Mouse (Mus musculus) midbrain, embryonic 10.5 days (tissue): Measurements from ENCODE around the gene Gprin2. TPM values are rescaled to one million over a fixed set of nuclear protein-coding genes. Genes with fewer than 3 reads are reported as not detected.

Source experiments
- DNase-seq: peaks from one replicate; pipeline ENCODE4 v3.0.0-alpha.2; 2017; ENCODE audit warnings: low spot score
- H3K27ac ChIP-seq: fragments of 300-500 bp; sonication (generic); replicated peaks from 2 replicates; pipeline ENCODE4 v1.5.1; 2016; ENCODE audit warnings: mild to moderate bottlenecking
- H3K27me3 ChIP-seq: fragments of 300-500 bp; sonication (generic); 2 replicates; pipeline ENCODE4 v1.6.1; 2016; ENCODE audit warnings: low read depth, mild to moderate bottlenecking; ENCODE audit not compliant: poor library complexity, severe bottlenecking
- H3K36me3 ChIP-seq: fragments of 300-500 bp; sonication (generic); 2 replicates; pipeline ENCODE4 v1.6.1; 2016; ENCODE audit warnings: mild to moderate bottlenecking, moderate library complexity
- H3K4me1 ChIP-seq: fragments of 300-500 bp; sonication (generic); 2 replicates; pipeline ENCODE4 v1.6.1; 2016
- H3K4me3 ChIP-seq: fragments of 300-500 bp; sonication (generic); 2 replicates; pipeline ENCODE4 v1.5.1; 2016; ENCODE audit warnings: mild to moderate bottlenecking, moderate library complexity
- H3K9me3 ChIP-seq: fragments of 300-500 bp; sonication (generic); replicated peaks from 2 replicates; pipeline ENCODE4 v1.6.1; 2016; ENCODE audit warnings: mild to moderate bottlenecking
- WGBS: fragments of 180-500 bp; shearing (Covaris S2); methylation state at CpG from one replicate; pipeline ENCODE4 v1.1.7; 2016; 5-methylcytosine and 5-hydroxymethylcytosine counted together
- polyA plus RNA-seq: library from polyadenylated mRNA; unstranded; fragments of >200 nt; fragmentation: Nextera tagmentation; extraction: Ambion mirVana; gene quantifications from 2 replicates; pipeline ENCODE4 v1.2.1, GENCODE M21; 2016

Gene Gprin2
- polyA plus RNA-seq, 1 experiment from 2014 or later, result 0.35 TPM

DNA sequence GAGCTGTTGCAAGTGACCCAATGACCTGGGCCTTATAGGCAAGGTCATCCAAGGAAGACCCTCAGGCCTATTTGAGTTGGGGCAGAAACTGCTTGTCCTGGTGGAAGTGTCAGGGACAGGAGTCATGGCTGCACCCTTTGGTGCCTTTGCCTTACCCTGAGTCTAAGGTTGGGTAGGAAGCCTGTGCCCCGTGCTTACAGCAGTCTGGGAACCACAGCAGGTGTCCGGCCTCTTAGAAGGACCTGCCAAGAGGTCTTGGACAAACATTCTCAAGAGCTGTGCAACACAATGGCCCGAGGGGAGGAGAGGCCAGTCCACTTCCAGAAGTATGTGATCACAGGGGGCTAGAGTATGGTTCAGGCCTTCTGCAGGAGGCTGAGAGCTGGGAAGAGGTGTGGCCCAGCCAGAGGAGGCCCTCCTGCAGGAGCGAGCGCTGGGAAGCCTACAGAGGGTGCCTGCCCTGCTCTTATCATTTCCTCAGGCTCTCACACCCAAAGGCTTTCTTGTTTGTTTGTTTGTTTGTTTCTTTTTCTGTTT is 22.0 kb upstream of the Gprin2 start:
- Histone ChIP-seq H3K9me3 (no peaks in the 10 kb centered on the region), H3K27ac (no peak overlapping the region), H3K27me3 (peaks cover 36% of the 10 kb centered on the region), H3K4me3 (no peak overlapping the region), H3K4me1 (peaks cover 7% of the 10 kb centered on the region), H3K36me3 (no peaks in the 10 kb centered on the region)
- 71% methylated on average over 5 of the region's 5 CpGs for WGBS
- DNase-seq, result no peak

DNA sequence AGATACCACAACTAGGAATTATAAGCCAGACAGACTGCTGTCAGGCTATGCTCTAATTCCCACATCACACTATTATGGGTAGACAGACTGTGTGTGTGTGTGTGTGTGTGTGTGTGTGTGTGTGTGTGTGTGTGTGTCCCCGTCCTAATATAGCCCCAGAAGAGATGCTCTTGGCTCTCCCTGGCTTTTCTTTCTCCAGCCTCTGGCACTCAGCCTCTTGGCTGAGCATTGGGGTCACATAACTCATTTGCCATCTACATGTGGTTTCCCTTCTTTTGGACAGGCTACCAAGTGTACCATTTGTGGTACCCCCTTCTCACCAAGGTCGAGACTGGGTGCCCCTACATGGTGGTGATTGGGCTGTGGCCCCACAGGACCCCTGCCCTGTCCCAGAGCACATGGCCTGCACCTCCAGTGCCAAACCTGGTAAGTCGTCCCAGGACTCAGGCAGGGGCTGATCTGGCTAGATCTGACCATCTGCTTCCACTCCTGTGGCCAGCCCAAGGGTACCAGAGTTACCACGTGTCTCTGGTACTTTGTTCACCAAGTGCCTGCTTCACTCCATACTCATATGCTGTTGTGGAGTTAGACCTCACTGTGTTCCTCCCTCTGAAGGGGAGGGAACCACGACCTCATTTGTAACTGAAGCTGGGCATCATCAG is 20.1 kb upstream of the Gprin2 start:
- Histone ChIP-seq H3K4me1 (peaks cover 7% of the 10 kb centered on the region), H3K36me3 (no peaks in the 10 kb centered on the region), H3K27ac (no peak overlapping the region), H3K9me3 (no peaks in the 10 kb centered on the region), H3K27me3 (peaks cover 40% of the 10 kb centered on the region), H3K4me3 (no peak overlapping the region)
- no peak for DNase-seq
- WGBS, result 75% methylated on average over 5 of the region's 5 CpGs

DNA sequence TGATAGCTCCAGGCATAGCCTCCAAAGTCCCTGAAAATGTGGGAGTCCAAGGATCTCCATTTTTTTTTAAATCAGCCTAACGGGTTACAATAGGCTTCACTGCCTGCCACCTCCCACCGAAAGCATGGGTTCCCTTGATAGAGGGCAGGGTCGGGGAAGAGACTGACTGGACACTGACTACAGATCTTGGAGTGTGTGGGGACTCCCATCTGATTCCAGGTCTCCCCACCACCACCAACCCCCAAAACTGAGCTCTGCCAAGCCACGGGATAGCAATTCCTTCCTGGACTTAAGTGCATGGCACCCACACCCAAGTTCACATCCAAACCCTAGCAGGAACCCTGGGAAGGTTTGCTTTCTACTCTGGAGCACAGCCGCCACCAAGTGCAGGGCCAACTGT is 19.0 kb upstream of the Gprin2 start:
- DNase-seq, result no peak
- H3K4me1 ChIP-seq, result peaks cover 7% of the 10 kb centered on the region
- 80% methylated on average over 5 of the region's 5 CpGs for WGBS
- no peaks in the 10 kb centered on the region for H3K36me3 ChIP-seq
- H3K27ac ChIP-seq, result no peak overlapping the region
- H3K9me3 ChIP-seq, result no peaks in the 10 kb centered on the region
- peaks cover 40% of the 10 kb centered on the region for H3K27me3 ChIP-seq
- no peak overlapping the region for H3K4me3 ChIP-seq

DNA sequence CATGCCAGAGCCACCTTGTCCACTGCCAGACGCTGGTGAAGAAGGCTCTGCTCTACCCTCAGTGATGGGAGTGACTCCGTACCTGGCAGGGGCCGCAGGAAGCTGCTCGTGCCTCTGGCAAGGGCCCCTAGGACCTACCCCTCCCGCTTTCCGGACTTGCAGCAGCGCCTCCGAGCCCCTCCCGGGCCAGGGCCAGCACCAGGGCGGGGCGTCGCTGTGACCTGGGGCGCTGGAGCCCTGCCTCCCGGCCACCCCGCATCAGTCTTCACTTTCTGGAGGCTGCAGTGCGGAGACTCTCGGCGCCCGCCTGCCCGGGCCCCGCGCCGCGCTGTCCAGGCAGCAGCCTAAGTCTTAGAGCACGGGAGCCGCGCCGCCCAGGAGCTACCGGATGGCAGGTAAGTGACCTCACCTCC is 18.3 kb upstream of the Gprin2 start:
- no peaks in the 10 kb centered on the region for H3K9me3 ChIP-seq
- peaks cover 40% of the 10 kb centered on the region for H3K27me3 ChIP-seq
- 7% methylated on average over 29 of the region's 29 CpGs for WGBS
- H3K36me3 ChIP-seq, result no peaks in the 10 kb centered on the region
- DNase-seq, result no peak
- peak overlapping the region; percentile 46 for H3K4me3 ChIP-seq
- H3K27ac ChIP-seq, result no peak overlapping the region
- H3K4me1 ChIP-seq, result peaks cover 7% of the 10 kb centered on the region

DNA sequence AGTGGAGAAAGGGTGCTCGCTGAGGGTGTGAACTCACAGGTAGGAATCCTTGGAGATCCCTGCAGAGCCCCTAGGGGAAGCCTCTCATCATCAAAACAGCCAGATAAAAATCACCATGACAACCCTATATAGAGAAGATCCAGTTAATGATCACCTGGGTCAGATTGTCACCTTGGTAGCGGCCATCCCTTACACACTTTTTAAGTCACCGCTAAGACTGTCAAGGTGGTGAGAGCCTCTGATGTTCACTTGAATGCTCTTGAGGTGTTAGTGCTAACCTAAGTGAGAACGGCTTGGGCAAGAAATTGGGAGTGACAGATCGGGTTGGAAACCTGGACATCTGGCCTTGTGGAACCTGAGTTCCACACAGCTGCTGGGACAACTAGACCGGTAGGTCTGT is 17.8 kb upstream of the Gprin2 start, which contains the start of gene Syt15:
Gene Syt15 (plus strand): TSS at position 301 of the 400 bp plus-strand sequence.
- Histone ChIP-seq H3K4me1 (peaks cover 7% of the 10 kb centered on the region), H3K27ac (no peak within 1 kb of the TSS), H3K27me3 (peaks cover 40% of the 10 kb centered on the region), H3K4me3 (peak within 1 kb of the TSS; percentile 46), H3K36me3 (no peaks in the 10 kb centered on the region), H3K9me3 (no peaks in the 10 kb centered on the region)
- DNase-seq, result no peak
- whole genome bisulfite sequencing, result 79% methylated on average over 6 of the region's 6 CpGs

DNA sequence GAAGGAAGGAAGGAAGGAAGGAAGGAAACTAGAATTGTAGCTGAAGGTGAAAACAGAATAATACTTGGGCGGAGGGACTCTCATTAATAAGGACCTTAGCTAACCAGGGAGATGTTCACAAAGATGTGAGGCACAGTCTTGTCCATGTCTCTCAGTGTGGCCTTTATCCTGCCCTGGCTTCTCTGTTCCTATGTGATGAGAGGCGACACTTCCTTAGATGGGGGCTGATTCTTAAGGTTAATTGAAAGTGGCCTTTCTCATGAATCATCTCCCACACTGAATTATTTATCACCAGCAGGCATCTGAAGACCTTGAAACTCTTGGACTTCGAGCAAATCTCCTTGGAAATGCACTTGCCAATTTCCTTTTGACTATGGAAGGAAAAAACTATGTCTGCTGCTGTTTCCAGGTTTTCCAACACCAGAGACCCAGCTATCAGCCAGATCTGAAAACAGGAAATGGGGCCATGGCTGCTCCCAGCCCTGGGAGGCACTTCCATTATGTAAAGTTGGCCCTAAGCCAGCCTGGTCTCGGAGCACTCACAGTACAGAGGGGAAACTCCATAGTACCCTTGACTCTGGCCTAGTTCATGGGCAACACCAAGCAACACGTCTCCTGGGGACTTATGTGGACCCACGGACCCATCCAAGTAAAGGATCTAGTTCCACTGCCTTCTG is 14.1 kb upstream of the Gprin2 start:
- Histone ChIP-seq H3K36me3 (no peaks in the 10 kb centered on the region), H3K27me3 (peaks cover 26% of the 10 kb centered on the region), H3K4me1 (peaks cover 7% of the 10 kb centered on the region), H3K9me3 (no peaks in the 10 kb centered on the region), H3K4me3 (no peak overlapping the region), H3K27ac (no peak overlapping the region)
- WGBS, result 84% methylated on average over 6 of the region's 6 CpGs
- DNase-seq, result no peak

DNA sequence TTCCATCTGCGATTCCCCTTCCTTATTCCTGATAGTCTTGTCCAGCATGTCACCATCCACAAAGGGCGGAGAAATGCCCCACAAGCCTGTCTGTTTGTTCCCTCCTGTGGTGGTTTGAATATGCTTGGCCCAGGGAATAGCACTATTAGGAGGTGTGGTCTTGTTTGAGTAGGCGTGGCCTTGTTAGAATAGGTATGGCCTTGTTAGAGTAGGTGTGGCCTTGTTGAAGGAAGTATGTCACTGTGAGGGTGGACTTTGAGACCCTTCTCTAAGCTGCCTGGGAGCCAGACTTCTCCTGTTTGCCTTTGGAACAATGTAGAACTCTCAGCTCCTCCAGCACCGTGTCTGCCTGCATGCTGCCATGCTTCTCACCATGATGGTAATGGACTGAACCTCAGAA is 8.5 kb upstream of the Gprin2 start:
- H3K4me3 ChIP-seq, result no peak overlapping the region
- 89% methylated on average over 4 of the region's 4 CpGs for WGBS
- H3K27ac ChIP-seq, result no peak overlapping the region
- no peaks in the 10 kb centered on the region for H3K27me3 ChIP-seq
- H3K9me3 ChIP-seq, result no peaks in the 10 kb centered on the region
- no peaks in the 10 kb centered on the region for H3K36me3 ChIP-seq
- no peaks in the 10 kb centered on the region for H3K4me1 ChIP-seq
- DNase-seq, result no peak

DNA sequence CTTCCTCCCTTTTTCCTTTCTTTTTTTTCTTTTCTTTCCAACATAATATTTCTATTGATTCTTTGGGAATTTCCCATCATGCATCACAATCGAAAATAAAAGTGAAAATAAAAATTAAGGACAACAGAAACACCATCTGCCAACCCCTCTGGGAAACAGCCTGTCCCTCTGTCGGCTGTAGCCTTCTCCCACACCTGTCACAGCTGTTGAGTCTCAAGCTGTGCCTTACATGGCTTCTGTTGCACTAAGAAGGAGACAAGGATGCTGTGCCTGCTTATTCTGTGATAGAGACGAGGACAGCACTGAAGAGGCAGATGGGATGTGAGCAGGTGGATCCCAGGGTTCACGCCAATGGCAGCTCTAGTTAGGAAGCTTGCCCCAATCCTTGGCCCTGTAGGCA is 7.6 kb upstream of the Gprin2 start:
- H3K27me3 ChIP-seq, result no peaks in the 10 kb centered on the region
- WGBS, result 62% methylated on average over 4 of the region's 4 CpGs
- no peaks in the 10 kb centered on the region for H3K9me3 ChIP-seq
- no peak for DNase-seq
- no peaks in the 10 kb centered on the region for H3K36me3 ChIP-seq
- H3K4me1 ChIP-seq, result no peaks in the 10 kb centered on the region
- H3K27ac ChIP-seq, result no peak overlapping the region
- no peak overlapping the region for H3K4me3 ChIP-seq

DNA sequence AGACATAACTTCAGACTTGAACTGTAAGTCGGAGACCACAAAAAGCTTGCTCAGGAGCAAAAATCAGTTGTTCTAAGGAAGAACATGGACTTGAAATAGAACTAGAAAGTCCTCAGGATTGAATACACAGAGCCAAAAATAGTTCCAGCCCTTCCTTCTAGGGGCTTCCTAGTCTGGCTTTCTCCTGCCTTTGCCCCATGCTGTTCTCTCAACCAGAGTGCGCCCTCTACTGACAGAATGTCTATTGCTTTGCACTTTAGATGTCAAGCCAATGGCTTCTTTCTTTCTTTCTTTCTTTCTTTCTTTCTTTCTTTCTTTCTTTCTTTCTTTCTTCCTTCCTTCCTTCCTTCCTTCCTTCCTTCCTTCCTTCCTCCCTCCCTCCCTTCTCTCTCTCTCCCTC is 7.2 kb upstream of the Gprin2 start:
- Histone ChIP-seq H3K4me1 (no peaks in the 10 kb centered on the region), H3K27ac (no peak overlapping the region), H3K9me3 (no peaks in the 10 kb centered on the region), H3K4me3 (no peak overlapping the region), H3K27me3 (no peaks in the 10 kb centered on the region), H3K36me3 (no peaks in the 10 kb centered on the region)
- WGBS, result 50% methylated on average over 2 of the region's 2 CpGs
- DNase-seq, result no peak

DNA sequence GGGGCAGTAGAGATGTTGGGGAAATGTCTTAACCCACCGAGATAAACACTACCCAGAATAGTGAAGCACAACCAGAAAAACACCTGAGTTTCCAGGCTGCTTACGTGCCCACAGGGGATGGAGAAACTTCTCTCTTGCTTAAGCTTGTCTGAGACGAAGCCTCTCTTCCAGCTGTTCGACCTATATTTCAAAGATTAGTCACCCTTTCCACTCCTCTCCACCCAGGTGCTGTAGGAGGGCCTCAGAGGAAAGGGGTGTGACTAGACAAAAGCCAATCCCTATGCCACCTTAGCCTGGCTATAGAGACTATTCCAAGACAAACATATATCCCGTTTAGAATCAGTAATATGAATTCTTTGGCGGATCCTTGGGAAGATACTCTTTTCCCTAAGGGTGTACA is 6.5 kb upstream of the Gprin2 start:
- H3K4me1 ChIP-seq, result no peaks in the 10 kb centered on the region
- DNase-seq, result no peak
- 86% methylated on average over 6 of the region's 6 CpGs for WGBS
- H3K36me3 ChIP-seq, result no peaks in the 10 kb centered on the region
- H3K27me3 ChIP-seq, result peaks cover 4% of the 10 kb centered on the region
- no peak overlapping the region for H3K27ac ChIP-seq
- H3K4me3 ChIP-seq, result no peak overlapping the region
- no peaks in the 10 kb centered on the region for H3K9me3 ChIP-seq

DNA sequence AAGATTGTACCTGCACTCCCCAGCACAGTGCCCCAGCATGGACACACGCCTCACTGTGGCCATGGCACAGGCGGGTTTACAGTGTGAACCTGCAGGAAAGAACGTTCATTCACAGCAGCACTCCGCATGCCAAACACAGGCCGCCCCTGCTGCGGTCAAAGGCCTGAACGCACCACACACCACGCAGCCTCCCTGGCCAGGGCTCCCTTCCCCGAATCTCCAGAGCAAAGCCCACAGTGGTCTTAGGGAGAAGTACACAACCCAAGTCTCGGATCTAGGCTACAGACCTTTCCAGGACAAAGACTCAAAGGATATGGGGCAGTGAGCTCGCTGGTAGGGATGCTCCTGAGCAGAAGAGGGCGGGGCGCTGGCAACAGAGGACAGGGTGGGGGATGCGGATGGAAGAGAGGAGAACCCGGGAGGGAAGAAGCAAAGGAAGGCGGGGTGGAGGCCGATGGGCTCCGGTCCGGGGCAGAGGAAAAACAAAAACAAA is 669 bp downstream of the Gprin2 start:
- no peaks in the 10 kb centered on the region for H3K36me3 ChIP-seq
- H3K27me3 ChIP-seq, result peaks cover 43% of the 10 kb centered on the region
- peak overlapping the region; percentile 72 for H3K27ac ChIP-seq
- peaks cover 16% of the 10 kb centered on the region for H3K4me1 ChIP-seq
- peak overlapping the region; percentile 87 for H3K4me3 ChIP-seq
- 3% methylated on average over 19 of the region's 19 CpGs for WGBS
- DNase-seq, result no peak
- no peaks in the 10 kb centered on the region for H3K9me3 ChIP-seq

DNA sequence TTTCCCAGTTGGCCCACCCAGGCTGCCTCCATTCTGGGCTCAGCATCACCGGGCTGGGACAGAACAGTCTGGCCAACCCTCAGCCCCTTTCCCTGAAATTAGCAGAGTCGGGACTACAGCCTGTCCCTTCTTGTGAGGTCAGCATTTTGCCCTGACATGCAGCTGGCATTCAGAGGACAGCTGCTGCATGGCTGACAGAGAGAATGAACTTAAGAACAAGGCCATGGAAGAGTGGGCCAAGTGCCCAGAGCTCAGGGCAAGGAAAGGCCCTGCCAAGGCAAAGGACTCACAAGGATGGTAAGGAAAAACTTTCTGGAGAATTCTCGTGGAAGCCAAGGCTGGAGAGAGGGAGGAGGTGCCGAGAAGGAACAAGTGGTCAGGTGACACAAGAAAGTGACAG is 4.7 kb downstream of the Gprin2 start:
- Histone ChIP-seq H3K4me1 (peaks cover 14% of the 10 kb centered on the region), H3K9me3 (no peaks in the 10 kb centered on the region), H3K4me3 (no peak overlapping the region), H3K36me3 (no peaks in the 10 kb centered on the region), H3K27ac (no peak overlapping the region), H3K27me3 (peaks cover 26% of the 10 kb centered on the region)
- 63% methylated on average over 4 of the region's 4 CpGs for WGBS
- no peak for DNase-seq

DNA sequence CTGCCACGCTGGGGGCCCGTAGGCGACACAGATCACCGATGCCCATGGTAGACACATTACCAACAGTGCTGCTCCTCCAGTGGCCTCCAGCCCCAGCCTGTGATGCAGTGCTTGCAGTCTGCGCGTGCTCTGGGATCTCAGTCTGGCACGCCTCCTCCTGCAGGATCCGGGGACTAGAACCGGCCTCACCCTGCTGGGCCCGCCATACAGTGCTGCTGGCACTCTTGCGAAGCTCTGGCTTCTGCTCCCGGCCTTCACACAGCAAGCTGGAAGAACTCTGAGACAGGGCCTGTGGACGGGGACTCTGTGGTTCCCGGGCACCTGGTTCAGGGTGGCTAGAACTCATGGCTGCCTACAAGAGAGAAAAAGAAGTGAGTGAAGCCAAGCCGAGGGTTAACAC is 6.0 kb downstream of the Gprin2 start:
- H3K27ac ChIP-seq, result no peak overlapping the region
- no peak overlapping the region for H3K4me3 ChIP-seq
- H3K9me3 ChIP-seq, result no peaks in the 10 kb centered on the region
- H3K4me1 ChIP-seq, result peaks cover 2% of the 10 kb centered on the region; the same call in 1 of the 2 replicates
- WGBS, result 86% methylated on average over 15 of the region's 15 CpGs
- no peaks in the 10 kb centered on the region for H3K36me3 ChIP-seq
- no peak for DNase-seq
- peaks cover 18% of the 10 kb centered on the region for H3K27me3 ChIP-seq
